Mouse (Mus musculus) erythroblast, embryonic 14.5 days (primary cell): ENCODE measurements around the gene Fam184b.

ENCODE experiments used
- GATA1 ChIP-seq: IDR thresholded peaks from 2 replicates; pipeline ENCODE4 v1.6.1; 2012; ENCODE audit warnings: low read length, inconsistent platforms, mixed read lengths
- TAL1 ChIP-seq: IDR thresholded peaks from 3 replicates; pipeline ENCODE4 v1.6.1; 2012; ENCODE audit warnings: low read length, inconsistent platforms, mixed read lengths

- TF ChIP-seq GATA1 (no peak), TAL1 (no peak)
These were observed 141.8 kb downstream of the Fam184b start for GRCm38 (mm10) chr5:45497564-45497963.
